Mouse (Mus musculus) frontal cortex, adult (tissue): ENCODE measurements at regions not wholly inside any gene's neighbourhood (a gene's known extent, or its start where the extent isn't known, plus 50 kb on each side); places are given as distances from the start of the nearest gene placed in this dataset.
A peak's percentile ranks its signal among the peaks of the same experiment; 100 is the strongest.

Experiments used
- ATAC-seq: cut with Nextera tagmentation; 2 replicates; pipeline ENCODE4 v1.9.2; 2017; ENCODE audit warnings: mild to moderate bottlenecking, moderate library complexity, mixed read lengths; ENCODE audit not compliant: low TSS enrichment

DNA sequence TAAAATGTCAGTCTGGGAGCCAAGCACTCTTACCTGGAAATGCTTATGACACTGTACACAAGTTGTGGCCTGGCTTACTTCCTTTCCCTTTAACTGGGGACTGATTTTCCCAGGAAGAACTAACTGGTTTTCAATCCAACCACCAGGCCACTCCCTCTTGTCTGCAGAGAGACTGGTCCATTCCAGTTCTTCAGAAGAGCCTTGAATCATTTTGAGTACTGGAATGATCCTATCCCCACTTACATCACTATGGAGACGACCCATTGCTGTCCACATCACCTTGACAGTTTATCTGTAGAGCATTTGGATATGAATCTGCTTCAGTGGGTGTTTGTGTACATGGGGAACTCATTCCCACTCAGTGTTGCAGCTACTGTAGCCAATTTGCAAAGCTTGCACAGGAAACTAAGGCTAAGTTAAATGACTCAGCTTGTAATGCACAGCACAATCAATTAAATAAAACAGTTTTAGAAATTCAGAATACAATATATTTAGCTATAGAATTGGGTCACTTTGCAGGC lies 121.7 kb upstream of the Prep start:
- ATAC-seq: peak; percentile 41

DNA sequence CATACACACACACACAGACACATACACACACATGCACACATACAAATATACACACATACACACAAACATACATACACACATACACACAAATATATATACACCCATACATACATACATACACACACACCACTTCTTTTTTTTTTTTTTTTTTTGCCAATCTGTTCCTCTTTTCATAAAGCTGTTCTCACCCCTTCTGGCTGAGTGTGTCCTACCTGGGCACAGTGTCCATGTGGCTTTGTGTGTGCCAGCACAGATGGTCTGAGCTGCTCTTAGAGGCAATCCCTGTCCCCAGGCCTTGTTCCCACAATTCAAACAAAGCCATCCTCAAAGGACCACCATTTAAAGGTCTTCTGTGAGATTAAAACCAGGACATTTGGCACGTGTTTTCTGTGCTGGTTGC lies 127.6 kb upstream of the Prep start:
- no peak for ATAC-seq

DNA sequence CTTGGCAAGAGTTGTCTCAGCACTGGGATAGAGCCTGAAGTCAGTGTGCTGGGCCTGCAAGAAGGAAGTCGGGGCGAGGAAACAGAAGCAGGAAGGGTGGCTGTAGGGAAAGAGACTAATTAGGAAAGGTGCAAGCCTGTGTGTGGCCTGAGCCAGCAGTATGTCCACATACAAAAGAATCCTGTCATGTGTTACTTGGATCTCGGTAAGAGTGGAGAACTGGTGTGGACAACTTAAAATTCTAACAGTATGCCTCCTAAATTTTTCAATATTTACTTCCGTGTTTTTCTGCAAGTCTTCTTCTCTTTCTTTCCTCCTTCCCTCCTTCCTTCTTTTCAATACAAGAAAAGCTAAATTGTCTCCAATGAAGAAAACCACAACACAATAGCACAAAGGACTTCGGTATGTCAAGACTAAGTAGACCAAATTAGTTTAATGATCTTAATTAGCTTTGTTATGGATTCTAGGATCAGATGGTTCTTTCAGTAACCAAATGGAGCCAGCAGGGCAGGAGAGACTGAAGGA lies 130.0 kb upstream of the Prep start:
- no peak for ATAC-seq

DNA sequence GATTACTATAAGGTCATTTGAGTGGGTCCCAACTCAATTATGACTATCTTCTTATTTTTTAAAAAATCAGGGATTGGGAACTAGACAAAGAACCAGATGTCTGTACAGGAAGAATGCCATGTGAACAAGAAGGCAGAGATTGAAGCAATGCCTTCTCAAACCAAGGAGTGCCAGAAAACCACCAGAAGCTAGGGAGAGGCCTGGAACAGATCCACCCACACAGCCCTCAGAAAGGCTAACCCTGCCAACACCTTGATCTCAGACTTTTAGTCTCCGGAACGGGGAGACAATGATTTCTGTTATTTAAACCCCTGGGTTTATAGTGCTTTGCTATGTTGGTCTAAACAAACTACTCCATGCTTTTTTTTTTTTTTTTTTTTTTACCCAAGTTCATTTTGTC lies 136.2 kb upstream of the Prep start:
- no peak for ATAC-seq

DNA sequence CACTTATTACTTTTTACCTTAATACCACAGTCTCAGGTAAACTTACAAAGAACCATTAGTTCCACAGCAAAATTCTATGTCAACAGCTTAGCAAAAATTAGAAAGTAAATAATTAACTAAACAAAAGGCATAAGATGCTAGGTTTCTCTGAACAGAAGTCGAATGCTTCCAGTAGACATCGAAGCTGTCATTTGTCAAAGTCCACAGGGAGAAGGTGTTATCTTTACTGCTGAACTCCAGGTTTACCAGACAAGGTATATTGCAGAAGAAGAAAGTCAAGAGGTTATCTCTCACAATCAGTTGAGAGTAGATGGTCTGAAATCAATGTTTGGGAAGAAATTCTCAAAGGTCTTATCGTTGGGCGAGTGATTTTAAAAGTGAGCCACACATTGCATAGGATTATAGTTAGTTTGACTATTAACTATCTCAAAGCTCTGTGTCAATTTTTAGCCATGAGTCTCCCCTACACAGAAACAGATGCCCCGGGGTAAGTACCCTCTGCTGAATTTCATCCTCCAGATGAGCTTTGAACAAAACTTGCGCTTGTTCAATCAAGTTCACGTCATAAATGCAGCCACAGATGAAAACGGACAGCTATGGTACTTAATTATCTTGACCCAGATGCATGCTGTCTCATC lies 153.1 kb upstream of the Prep start:
- no peak for ATAC-seq

DNA sequence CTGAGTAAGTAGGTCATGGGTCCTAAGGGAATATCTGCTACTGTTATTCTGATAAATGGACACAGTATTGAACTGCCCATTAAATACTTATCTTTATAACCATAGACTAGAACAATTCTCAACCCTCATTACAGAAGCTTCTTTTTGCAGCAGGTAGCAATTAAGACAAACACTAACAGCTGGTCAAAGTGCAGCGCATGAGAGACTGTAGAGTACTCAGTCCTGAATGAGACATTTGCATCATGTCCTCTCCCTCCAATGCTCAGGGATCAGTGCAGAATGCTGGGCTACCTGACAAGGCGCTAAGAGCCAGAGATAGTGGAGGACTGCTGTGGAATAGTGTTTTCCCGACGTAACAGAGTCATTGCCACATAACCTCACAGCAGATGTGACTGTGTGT lies 162.5 kb upstream of the Prep start:
- ATAC-seq: no peak

DNA sequence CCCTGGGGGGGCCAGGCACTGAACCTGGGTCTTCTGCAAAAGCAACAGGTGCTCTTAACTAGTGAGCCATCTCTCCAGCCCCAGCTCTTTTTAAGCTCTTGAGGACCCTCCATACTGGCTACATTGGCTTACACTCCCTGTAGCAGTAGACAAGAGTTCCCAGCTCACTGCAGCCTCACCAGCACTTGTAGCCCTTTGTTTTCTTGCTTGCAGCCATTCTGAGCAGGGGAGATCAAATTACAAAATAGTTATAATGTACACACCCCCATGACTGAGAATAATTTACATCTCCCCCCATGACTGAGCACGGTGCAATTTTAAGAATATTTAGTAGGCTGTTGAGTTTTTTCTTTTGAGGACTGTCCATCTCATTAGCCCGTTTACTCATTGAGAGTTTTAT lies 165.8 kb upstream of the Prep start:
- no peak for ATAC-seq

DNA sequence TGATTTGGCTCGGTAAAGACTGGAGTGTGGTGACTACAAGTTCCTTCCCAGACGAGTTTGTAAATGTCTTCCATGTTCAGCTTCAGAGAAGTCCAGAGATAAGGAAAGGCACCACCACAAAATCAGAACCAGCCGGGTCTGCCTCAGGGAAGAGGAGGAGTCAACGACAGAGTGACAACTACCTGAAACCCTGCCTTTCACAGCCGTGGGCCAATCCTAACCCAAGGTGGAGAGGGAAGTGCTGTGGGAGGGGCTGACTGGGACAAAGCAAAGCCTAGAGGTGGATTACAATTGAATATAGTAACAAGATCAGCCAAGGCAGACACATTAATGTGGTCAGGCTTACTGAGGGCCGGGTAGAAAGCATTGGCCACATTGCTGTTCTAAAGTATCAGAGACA lies 174.9 kb upstream of the Prep start:
- ATAC-seq: no peak

DNA sequence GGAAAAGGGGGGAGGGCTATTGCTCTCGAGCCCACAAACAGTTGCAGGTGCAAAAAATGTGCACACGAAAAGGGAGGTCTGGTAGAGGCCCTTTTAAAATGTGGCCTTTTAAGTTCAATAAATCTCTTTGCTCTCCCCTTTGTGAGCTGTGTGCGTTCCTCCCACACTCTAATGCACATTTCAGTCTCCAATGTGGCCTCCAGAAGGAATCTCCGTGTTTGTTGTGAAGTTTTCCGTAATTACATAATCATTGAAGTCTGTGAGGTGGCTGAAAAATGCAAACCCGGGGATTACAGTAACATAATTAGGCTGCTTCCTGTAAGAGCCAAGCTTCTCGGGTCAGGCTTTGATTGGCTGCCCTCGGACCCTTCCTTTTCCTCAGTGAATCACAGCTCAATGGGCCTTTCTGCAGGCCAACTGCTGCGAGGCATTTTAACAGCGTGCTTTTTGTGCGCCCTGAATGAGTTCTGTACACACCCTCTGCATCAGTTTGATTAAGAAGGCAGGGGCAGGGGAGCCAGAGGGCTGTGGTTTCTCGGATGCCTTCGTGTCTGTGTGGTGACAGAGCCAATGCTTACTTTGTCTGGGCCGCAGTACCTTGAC lies 179.8 kb upstream of the Prep start:
- ATAC-seq: no peak

DNA sequence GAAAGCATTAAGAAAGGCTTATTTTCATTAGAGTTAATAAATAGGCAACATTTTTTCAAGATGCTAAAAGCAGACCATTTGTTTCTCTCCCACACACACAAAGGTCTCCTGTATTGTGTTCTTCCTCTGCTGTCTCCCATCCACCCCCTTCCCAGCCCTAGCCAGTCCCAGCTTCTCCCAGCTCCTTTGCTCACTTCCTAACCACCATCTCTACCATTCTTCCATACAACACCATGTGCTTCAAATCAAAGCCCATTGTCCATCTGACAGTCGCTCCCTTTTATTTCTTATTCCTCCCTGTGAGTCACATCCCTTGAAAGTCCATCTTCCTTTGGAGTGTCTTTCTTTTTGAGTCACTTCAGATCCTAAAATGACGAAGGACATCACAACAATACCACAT lies 185.0 kb upstream of the Prep start:
- no peak for ATAC-seq

DNA sequence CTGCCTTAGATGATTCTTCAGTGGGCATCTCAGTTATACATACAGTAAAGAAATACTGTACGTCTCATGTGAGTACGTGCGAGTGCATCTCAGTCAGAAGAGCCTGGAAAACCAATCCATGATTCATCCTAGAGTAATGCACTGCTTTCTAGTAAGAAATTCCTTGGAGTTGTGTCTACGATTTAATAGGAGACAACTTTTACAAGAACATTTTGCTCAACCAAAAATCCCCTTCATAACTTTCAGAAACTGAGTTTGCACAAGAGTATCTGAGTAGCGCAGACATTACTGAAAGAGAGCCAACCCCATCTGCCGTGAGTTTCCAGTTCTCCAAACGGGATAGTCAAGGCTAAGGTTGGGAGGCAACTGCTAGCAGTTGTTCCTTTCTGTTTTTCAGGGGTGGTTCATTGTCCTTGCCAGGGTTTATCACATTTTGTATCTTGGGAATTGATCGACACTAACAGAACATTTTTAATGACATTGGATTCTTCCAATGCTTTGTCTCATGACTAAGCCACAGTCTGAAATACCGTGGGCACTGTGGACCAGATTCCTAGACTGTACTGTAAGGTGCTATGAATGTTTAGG lies 189.8 kb upstream of the Prep start:
- ATAC-seq: no peak

DNA sequence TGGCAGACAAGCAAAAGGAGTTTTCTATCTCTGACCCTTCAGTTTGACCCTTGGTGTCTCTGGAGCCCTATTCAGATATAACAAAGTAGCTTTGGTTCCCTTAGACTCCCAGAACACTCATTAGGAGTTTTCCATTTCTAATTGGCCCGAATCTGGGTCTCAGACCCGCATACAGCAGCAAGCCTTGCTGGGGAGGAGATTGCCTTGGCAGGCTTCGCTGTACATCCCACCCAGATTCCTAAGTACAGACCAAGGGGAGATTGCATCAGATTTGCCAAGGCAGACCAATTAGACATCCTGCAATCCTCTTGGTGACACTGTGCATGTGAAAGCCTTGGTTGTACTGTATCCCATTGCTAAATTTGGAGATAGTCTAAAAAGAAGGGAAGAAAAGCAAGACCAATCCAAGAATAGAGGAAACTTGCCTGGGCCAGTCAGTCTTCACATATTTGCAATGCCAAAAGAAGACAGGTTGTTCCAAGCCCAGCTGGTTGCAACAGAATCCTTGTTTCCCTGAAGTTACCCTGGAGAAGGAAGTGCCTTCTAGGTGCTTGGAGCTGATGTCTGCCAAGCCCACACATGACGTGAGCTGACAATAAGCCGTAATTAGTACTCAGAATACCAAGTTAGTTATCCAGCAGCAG lies 193.2 kb upstream of the Prep start:
- peak; percentile 95 for ATAC-seq

DNA sequence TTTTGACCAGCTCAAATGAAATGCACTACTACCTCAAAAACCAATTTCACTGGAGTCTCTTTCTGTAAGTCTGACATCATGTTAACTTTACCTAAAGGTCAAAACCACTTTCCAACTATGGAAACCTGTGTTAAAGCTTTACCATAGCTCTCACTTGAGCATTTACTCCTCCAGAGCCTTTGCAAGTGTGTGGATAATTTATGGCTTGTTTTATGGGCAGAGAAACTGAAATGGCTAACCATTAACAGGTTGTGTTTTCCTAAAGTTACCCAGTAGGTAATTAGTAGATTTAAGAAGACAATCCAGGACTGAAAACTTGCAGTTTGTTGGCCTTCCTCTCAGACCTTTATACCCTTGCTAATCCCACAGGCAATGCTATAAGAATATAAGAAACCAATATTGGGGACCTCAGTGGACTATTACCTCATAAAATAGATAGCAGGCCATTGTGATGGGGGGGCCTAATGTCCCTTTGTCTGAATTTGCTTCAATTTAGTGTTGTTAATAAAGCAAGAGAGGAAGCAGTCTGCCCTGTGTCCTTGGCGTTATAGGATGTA lies 202.7 kb upstream of the Prep start:
- no peak for ATAC-seq

DNA sequence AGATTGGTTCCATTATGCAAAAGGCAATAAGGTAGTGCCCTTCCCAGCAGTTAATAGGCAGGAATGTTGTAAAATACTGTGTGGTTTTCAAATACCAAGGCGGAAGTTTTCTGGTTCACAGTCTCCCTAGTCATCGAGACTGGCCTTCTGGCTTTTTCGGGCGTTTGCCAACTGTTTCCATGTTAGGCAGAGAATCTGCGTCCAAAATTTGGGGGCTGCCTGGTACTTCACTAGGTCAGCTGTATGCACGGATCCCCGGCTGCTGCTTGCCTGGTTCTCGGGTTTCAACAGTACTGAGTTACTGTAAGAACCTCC lies 204.7 kb upstream of the Prep start:
- ATAC-seq: no peak

DNA sequence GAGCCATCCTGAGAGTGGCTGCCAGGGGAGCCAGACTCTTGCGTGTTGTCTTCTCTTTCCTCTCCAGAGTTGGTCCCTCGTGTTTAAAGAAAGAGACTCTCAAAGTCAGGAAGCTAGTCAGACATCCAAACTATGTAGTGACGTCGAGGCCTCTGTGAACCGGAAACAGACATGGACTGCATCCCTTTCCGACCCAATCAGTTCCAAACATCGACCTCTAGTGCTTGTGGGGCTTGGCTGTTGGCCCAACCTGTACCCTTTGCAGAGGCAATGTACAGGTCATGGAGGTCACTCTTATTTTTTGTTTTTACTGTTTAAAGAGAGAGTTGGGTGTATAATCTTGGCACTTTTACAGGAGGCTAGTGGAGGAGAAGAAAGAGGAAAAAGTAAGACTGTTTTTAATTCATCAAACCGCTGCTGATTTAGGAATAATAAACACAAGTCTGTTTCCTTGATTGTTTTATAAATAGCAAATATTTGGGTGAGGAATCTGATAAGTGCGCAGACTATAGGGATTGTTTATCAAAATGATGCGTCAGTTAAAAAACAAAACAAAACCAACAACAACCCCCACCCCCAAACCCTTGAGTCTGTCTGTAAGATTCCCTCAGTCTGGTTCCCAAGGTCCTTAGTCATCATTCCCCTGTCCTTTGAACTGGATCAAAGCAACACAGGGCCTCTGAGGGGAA lies 205.2 kb upstream of the Prep start:
- ATAC-seq: no peak

DNA sequence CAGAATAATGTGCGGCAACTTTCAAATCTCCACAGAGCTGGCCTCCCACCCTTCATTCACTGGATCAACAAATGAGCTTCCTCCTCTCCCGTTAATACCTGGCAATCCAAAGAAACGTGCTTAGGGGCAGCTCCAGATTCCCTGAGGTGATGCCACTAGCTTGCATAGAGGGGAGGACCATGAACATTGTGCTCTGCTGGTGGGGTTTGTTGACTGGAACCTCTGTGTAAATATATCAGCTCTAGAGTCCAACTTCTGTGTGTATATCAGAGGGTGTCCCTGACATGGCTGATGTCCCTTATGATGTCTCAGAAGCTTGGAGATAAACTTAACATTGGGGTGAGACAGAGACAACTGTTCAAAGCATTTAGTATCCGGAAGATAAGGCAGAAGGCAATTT lies 209.6 kb upstream of the Prep start:
- no peak for ATAC-seq

DNA sequence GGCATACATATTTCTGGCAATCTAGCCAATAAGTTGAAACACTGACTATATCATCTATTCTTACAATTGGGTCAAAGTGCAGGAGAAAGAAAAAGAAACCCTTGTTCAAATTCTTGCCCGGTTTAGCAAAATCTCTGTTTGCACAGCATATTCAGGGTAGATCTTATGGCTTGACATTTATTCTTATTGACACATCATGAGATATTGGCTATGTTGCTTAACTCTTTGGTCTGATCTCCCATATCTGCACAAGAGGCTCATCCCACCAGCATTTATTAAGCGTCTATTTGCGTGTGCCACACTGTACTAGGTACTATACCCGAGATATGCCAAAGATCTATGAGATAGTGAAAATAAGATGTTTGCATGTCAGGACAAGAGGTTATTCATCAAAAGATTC lies 212.9 kb upstream of the Prep start:
- ATAC-seq: no peak

DNA sequence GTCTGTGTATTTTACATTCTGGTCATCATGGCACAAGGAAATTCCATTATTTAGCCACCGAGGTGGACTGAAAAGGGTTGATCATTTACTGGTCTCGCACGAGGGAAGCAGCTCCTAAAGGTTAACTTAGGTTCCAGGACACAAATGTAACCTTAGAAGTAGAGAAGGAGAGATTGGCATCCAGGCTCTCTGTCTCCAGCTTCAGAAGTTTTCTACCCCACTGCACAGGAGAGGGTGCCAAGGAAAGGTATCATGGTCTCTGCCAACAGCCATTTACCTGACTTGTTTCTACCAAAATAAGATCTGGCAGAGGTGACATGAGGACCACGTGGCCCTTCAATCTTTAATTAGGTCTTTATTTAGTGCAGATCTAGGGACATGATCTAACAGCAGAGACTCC lies 218.0 kb upstream of the Prep start:
- no peak for ATAC-seq

DNA sequence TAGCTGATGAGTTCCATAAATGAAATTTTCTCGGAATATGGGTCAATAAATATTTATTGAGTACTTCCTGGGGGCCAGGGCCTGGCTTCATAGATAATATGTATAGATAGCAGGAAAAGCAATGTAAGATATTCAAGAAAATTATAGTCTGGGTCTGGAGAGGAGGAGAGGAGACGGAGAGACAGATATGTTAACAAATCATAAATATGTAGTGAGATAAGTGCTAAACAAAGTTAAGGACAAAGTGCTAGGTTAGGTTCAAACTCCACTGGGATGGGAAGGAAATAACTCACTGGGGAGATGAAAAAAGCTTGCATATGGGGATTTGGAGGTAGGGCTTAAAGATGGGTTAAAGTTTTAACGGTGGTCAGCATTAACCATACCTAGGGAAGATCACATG lies 220.2 kb upstream of the Prep start:
- no peak for ATAC-seq

DNA sequence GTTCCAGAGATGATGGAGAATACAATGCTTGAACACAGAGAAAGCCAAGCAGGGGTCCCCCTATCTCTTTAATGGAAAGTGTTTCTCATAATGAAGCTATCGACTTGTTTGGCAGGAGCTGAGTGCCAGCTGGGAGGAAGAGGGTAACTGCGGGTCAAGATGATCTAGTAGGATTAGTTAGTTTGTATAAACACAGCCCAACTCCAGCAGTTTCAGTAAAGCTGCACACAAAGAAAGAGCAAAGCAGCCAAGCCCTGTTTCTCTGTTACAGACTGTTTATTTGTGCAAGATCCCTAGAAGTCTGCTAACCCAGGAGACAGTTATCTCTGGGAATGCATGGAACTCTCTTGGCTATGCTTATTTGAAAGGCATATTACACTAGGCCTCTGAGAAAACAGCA lies 220.9 kb upstream of the Prep start:
- ATAC-seq: no peak

DNA sequence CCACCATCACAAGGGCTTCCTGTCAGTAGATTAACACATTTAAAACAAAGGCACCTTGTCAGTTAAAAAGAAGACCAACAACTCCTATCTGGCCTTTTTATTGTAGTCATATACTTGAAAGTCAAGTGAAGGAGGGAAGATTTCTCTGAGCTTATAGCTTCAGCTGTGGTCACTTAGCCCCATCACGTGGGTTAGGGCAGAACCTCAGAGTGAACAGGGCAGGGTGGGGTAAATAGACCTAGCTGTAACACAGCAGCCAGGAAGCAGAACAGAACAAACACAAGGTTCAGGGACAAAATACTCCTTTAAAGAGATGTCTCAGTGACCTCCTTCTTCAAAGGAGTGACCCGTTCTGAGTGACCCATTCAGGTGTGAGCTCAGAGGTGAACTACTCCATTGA lies 226.6 kb upstream of the Prep start:
- no peak for ATAC-seq

DNA sequence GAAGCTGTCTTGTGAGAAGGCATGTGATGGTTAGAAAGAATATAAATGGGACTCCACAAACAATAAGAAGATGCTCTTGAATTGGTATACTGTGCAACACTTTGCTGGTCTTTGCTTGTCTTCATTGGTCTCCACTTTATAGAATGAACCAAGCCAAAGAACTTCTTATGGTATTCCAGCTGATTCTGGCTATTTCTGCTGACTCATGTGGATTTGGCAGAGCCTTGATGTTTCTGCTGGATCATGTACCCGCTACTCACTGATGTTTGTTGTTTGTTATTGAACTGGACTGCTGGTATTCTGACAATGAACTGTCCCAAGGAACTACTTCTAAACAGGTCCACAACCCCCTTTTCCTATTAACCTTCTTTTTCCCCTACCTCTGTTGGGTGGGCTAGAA lies 234.5 kb upstream of the Prep start:
- ATAC-seq: no peak
